Mouse (Mus musculus) 416B (cell line): ENCODE results near the gene Gas2l3.

Source experiments
- DNase-seq: peaks from one replicate; pipeline ENCODE4 v3.0.0; 2011; ENCODE audit warnings: low read depth

The Gas2l3 gene

DNA sequence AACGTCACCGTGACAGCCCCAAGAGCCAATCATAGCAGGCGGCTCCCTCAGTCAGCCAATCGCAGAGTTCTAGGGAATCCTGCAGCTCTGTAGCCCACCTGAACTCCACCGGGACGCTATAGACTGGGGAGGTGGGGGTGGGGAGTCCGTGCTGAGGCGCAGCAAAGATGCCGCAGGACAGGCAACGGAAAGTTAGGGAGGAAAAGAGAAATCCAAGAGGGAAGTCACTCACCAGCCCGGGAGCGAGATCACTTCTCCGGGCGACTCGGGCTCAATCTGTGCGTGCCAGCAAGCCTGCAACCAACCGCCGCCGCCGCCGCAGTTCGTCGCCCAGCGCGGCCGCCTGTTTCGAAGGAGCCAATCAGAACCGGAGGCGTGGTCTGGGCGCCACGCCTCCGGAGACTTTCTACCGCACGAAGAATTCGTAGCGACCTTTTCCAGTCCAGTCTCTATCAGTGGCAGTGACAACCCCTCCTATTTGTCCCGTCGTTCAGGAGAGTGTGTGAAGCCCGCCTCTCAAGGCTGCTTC lies at the start of gene Gas2l3:
Gene Gas2l3 (minus strand): TSS at position 345 of the 529 bp plus-strand sequence.
- peak; percentile 92 for DNase-seq

DNA sequence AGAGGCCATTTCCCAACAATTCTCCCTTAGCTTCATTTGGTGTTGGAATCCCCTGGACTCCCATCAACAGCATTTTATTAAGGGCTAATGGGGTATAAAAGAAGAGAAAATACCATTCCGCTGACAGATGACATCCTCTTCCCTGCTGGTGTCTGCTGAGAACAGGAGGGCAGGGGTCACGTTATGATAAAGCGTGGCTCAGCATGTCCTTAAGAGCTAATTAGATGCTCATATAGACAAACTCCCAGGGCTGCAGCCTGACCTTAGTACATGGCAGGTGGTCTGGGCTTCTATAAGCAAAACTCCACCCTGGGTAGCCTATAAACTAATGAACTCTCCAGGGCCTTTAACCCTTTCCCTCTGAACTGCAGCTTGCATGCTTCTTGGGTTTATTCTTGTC lies 47.6 kb upstream of the Gas2l3 start:
- DNase-seq, result no peak

GRCm38 (mm10) chr10:89490250-89490649 lies 46.5 kb upstream of the Gas2l3 start:
- DNase-seq, result peak; percentile 7

- peak; percentile 45 for DNase-seq
Measured at GRCm38 (mm10) chr10:89489459-89489858, 45.7 kb upstream of the Gas2l3 start.

DNA sequence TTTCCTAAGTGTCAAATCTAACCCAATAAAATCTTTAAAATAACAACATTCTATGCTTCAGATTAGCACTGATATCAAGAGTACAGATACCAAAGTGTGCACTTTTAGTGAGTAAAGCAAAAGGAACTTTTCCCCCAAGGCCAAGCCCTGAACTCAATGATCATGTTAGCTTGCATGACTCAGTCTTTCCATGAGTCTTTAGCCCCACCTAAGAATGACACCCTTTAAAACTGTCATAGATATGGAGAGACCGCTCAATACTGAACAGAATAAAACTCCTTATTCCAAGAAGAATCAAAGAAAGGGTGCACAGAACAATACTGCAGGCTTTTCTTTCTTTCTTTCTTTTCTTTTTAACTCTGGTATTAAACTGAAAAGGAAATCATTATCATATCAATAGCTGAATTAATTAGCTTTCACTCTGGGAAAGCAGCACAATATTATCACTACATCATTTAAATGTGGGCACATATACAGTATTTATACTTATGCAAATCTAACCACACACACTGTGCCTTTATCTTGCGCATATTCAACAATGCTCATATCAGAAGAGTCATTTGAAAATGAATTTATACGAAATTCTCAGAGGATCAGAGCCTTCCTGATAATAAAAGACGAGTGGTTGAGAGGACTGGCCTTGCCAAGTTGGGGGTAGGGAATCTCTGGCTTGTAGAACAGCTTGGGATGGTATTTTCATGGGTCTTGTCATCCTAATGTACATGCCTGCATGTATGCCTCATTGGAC lies 43.4 kb upstream of the Gas2l3 start:
- DNase-seq, result peak; percentile 68

GRCm38 (mm10) chr10:89484907-89485306 lies 41.1 kb upstream of the Gas2l3 start:
- DNase-seq, result peak; percentile 69

- DNase-seq, result no peak
Measured at GRCm38 (mm10) chr10:89483812-89484602, 40.2 kb upstream of the Gas2l3 start.

- DNase-seq, result no peak
Measured at GRCm38 (mm10) chr10:89483113-89483512, 39.3 kb upstream of the Gas2l3 start.

DNA sequence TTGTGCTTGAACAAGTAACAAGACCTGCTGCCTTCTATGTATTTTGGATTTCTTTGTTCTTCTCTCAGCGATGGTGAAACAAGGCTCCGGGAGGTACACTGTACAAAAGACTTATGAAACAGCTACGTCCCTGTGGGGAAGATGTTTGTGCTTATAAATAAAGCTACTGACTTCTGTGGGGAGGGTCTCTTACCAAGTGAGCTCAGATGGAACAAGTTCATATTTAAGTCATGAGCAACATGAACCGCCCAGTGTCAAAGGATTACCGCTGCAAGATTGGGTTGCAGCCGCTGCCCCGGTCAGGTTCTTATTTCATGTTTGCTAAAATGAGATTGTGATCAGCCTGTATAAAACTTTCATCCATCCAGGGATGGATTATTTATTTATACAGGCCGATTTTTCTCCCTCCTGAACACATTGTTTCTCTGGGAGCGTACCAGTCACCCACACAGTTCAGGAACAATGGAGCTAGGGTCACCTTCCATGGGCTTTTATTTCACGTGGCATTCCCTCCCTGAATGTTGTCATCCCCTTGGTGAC lies 38.4 kb upstream of the Gas2l3 start:
- no peak for DNase-seq

- DNase-seq, result no peak
Measured at GRCm38 (mm10) chr10:89481638-89482037, 37.9 kb upstream of the Gas2l3 start.

GRCm38 (mm10) chr10:89478766-89479165 lies 35.0 kb upstream of the Gas2l3 start:
- no peak for DNase-seq

- peak; percentile 28 for DNase-seq
Measured at GRCm38 (mm10) chr10:89470596-89471353, 27.0 kb upstream of the Gas2l3 start.

DNA sequence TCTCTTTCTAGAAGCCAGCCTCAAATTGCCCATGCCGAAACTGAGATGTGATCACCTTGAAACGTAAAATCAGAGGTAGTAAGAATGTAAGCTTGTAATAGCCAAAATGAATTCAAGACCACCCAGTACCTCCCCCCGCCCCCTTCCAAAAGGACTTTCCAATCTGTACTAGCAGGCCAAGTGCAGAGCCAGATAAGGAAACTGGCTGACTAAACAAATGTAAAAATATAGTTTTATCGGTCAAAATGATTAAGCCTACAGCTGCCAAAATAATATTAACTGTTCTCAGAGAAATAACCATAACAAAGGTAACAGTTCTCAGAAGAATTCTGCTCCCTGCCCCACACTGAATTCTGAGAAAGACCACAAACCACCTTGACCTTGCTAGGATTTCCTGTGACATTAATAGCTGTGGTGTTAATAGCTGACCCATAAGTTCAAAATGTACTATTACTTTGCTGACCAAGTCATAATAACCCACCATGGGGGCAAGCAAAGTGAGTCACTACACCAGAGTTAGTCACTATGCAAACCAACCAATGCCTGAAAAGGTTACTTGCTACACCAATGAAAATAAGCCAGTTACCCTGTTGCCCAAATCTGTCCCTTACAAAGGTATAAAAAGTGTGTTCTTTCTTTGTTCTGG lies 21.1 kb upstream of the Gas2l3 start:
- DNase-seq, result peak; percentile 77

- DNase-seq, result no peak
Measured at GRCm38 (mm10) chr10:89462890-89463289, 19.1 kb upstream of the Gas2l3 start.

- peak; percentile 95 for DNase-seq
Measured at GRCm38 (mm10) chr10:89461856-89462507, 18.2 kb upstream of the Gas2l3 start.

DNA sequence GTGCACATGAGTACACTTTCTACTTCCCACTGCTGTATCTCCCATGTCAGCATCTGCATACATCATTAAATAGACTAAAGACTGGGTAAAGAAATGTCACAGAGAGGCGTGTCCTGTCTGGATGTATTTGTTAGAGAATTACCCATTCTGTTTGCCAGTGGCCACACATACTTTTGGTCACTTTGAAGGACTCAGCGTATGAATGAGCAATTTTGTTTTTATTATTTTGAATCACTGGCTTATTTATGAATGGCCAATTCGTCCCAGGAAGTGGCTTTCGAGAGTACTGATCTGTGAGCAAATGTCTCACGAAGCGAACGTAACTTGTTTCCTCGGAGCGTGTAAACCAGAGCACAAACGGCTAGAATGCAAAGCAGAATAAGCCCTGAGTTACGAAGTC lies 17.2 kb upstream of the Gas2l3 start:
- no peak for DNase-seq

- peak; percentile 82 for DNase-seq
Measured at GRCm38 (mm10) chr10:89458770-89459169, 15.0 kb upstream of the Gas2l3 start.

- DNase-seq, result peak; percentile 61
Measured at GRCm38 (mm10) chr10:89453794-89454193, 10.0 kb upstream of the Gas2l3 start.

GRCm38 (mm10) chr10:89453068-89453641 lies 9.4 kb upstream of the Gas2l3 start:
- peak; percentile 96 for DNase-seq

DNA sequence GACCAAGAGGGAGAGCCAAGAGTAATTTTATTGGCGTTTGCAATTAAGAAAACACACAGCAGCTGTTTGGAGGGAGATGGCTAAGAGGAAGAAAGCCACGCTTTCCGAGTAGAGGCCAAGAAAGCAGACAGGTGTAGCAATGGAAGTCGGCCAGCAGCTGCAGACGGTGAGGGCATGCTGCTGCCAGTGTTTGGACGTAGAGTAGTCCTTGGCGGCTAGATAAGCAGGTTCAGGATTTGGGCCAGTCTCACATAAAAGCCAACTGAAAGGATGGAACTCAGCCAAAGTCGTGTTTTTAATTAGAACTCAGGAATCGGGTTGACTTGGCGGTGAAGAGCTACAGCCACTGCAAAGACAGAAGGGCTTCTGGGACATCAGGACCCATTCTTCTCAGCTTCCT lies 6.6 kb upstream of the Gas2l3 start:
- DNase-seq, result no peak

GRCm38 (mm10) chr10:89444381-89444780 lies 614 bp upstream of the Gas2l3 start:
- no peak for DNase-seq
